Mouse (Mus musculus) granulocyte monocyte progenitor cell, adult 5-6 weeks (primary cell): ENCODE data around the gene 4833427G06Rik. TPM values are rescaled to one million over a fixed set of nuclear protein-coding genes. Genes with fewer than 3 reads are reported as not detected.
"Not testable (repeated sequence)": the region's sequence is repeated elsewhere in the genome, so short reads cannot be mapped to it uniquely, and the experiment has no call there.

Source experiments
- ATAC-seq: replicated peaks from 2 replicates; pipeline ENCODE4 v1.8.0; 2016; ENCODE audit warnings: mild to moderate bottlenecking, moderate TSS enrichment, inconsistent platforms; ENCODE audit not compliant: poor library complexity, severe bottlenecking
- total RNA-seq, 2 experiments: library from RNA; stranded (forward) in 1 of 2; stranded (reverse) in 1 of 2; fragments of 200-712, 200-1000 nt in 1 of 2; fragments of >200 nt in 1 of 2; fragmentation: Nextera tagmentation in 1 of 2; gene quantifications; 2 replicates each; pipeline ENCODE4 v1.2.3; 2014 to 2017

Gene 4833427G06Rik
- total RNA-seq (2014; fragmentation: Nextera tagmentation) = not detected in 2 replicates
- total RNA-seq (2017) = not detected in 2 replicates

GRCm38 (mm10) chr9:51101756-51102425, at the start of gene 4833427G06Rik:
Gene 4833427G06Rik, minus strand, starts transcription at chr9:51102078.
- ATAC-seq = peak; percentile 69

GRCm38 (mm10) chr9:51147294-51147693, 45.4 kb upstream of the 4833427G06Rik start:
- ATAC-seq = no peak

DNA sequence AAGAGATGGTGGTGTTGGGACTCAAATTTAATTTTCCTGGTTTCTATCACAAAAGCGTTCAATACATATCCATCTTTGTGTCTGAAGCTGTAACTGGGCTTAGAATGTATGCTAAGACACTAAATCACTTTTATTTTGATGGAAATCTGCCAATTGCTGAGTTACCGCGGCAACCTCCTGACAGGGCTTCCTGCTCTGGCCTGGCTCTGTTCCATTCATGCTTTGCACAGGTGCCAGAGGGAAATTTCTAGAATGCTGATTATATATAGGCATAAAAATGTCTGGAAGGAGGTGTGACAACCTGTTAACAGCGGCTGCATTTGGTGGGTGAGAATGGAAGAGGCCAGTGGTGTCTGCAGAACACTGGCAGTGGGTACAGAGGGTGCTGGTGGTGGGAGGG, 44.6 kb upstream of the 4833427G06Rik start:
- no peak for ATAC-seq

GRCm38 (mm10) chr9:51144218-51144617, 42.3 kb upstream of the 4833427G06Rik start:
- ATAC-seq = no peak

GRCm38 (mm10) chr9:51143437-51143836, 41.6 kb upstream of the 4833427G06Rik start:
- no peak for ATAC-seq

- no peak for ATAC-seq
Measured at GRCm38 (mm10) chr9:51140711-51141110, 38.8 kb upstream of the 4833427G06Rik start.

GRCm38 (mm10) chr9:51139401-51139800, 37.5 kb upstream of the 4833427G06Rik start:
- ATAC-seq = not testable (repeated sequence)

DNA sequence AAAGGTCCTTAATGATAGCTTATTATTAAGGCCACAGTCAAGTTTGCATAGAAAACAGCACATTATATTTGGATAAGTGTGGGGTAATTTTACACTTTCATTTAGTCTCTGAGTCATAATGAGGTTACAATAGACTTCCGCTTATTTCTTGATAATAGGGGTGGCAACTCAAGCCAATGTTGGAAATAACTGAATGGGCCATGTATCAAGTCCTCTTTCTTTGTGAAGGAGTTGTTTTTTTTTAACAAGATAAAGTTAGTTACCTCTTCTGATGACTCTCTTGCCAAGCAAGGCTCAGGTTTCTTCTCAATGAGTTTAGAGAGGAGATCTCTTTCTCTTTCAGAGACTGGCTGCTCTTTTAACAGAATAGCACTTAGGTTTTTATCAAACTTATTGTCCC, 36.4 kb upstream of the 4833427G06Rik start:
- no peak for ATAC-seq

- no peak for ATAC-seq
Measured at GRCm38 (mm10) chr9:51137836-51138235, 36.0 kb upstream of the 4833427G06Rik start.

GRCm38 (mm10) chr9:51137432-51137831, 35.6 kb upstream of the 4833427G06Rik start:
- no peak for ATAC-seq

DNA sequence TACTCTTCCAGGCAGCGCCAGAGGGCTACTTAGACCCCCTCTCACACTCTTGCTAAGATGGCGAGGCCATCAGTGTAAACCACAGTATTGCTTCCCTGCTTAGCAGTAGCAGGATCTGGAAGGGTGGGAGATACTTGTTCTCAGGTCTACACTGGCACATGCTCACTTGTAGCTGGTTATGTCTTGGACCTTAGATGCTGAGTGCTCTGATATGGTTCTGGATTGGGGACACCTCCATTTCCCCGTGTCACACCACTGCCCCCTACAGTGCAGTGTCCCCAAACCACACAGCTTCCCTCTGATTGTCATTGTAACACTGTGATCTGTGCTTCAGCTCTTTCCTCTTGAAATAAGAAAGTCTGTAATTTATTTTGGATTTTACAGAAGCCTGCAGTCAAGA, 35.1 kb upstream of the 4833427G06Rik start:
- peak; percentile 82 for ATAC-seq

DNA sequence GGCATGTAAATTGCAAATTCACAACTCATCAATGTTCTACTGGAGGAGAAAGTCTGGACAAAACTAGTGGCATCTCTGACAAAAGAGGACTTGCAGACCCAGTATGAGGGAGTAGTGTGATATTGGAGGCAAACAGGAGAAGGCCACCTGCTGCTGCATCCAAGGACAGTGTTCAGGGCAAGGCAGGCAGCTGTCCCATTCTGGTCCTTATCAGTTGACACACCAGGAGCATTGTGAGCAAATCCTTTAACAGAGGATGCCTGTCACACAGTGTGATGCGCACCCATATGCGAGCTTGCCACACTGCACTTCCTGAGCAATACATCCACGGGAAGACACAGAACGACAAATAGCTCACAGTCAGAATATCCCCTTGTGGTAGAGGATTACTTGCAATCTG, 12.9 kb upstream of the 4833427G06Rik start:
- no peak for ATAC-seq

DNA sequence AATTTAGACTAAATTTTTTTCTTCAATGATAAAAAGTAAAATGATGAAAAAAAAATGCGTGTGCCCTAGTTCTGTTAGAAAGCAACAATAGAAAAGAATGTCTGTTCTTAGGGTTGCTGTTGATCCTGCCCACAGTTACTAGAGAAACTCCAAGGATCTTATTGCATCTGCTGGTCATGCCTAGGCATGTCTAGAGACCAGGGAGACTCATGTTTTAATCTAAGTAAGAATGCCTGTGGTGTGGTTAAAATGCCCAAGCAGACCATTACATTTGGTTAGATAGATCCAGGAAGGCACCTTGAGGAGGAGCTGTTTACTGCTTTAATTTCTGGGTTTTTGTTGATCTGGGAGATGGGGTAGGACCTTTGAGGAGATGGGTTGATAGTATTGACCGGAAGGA, 3.9 kb upstream of the 4833427G06Rik start:
- no peak for ATAC-seq

DNA sequence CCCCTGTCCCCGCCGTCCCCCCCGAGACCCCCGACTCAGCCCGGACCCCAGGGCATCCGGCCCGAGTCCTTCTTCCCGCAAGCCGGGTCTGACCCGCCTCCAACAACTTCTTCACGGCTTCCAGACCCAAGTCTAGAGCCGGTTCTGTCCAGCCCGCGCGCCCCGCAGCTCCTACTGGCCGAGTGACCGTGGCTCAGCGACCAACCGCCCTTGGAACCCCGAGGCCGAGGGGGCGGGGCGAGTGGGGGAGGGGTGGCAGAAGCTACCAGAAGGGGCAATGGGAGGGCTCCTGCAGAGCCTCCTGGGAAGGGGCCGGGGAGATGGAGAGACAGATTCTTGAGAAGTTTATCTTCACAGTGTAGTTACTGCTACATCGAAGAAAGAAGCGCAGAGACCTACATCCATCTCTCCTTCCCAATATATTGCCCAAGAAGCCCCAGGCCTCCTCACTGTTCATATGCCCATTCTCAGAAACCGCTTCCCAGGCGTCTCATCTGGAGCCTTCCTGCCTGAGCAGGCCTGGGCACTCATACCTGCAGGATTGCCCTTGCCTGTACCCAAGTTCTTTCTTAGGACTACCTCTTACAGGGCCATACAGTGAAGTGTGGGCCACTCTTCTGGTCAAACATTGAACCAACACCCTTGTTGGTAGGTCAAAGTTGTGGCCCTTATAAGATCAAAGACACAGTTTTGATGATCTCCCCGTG, 2.1 kb upstream of the 4833427G06Rik start:
- ATAC-seq = no peak

DNA sequence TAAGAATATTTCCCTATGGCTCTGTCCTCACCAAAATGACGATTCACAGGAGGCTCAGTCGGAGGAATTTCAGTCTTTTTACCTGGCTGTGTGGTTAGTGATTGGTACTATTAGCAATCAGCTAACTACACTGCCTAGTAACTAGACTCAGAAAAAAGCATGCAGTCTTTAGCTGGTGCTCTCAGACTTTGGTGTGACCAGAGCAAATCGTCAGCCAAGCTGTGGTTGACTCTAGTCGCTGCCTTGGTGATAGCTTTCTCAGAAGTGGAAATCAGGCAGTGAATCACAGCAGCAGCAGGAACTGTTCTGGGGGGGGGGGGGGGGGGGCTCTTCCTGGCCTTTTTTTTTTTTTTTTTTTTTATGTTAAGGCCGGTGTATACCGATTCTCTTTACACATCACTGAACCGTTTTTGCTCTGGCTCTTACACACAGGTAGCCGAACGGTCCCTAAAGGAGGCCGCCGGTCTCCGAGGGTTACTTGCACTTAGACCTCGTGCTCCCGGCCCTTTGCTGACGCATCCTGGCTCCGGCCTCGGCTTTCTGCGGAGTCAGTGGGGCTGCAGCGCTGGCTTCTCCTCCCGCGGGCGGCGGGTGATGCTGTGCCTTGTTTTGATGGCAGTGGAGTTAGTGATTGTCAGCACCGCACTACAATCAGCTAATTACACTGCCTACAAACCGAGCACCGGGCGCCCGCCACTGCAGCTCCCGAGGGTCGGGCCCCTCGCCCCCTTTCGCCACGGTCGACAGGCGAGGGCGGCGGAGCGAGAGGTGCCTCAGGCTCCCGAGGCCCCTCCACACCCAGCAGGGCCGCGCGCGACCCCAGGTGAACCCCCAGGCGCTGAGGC, 1.3 kb upstream of the 4833427G06Rik start:
- peak; percentile 59 for ATAC-seq

- ATAC-seq = no peak
Measured at GRCm38 (mm10) chr9:51096306-51096705, 5.6 kb downstream of the 4833427G06Rik start.

DNA sequence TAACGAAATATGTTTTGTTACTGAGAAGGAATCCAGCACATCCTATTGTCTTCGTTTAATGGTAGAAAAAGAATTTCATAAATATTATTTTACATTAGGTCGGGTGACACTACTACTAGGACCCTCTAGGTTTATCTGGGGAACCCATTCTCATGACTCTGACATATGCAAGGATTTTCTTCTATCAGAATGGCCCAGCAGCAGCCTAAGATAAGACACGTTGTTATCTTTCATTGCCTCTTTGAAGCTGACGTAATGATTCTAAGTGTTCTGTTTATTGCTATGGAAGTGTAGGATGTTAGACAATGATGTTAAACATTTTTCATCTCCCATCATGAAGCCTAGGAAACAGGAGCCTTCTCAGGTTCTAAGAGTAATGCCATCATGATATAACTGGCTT, 8.2 kb downstream of the 4833427G06Rik start:
- no peak for ATAC-seq

- ATAC-seq = no peak
Measured at GRCm38 (mm10) chr9:51081614-51082013, 20.3 kb downstream of the 4833427G06Rik start.

GRCm38 (mm10) chr9:51076979-51077315, 24.9 kb downstream of the 4833427G06Rik start, which contains the start of gene Layn:
Gene Layn, minus strand, starts transcription at chr9:51077094.
- ATAC-seq = peak; percentile 92

- peak; percentile 36 for ATAC-seq
Measured at GRCm38 (mm10) chr9:51076300-51076978, 25.4 kb downstream of the 4833427G06Rik start.
